Mouse (Mus musculus) kidney, postnatal 25 days (tissue): ENCODE measurements around the gene Soga1.

ENCODE experiments used
- DNase-seq, 2 experiments: peaks; one replicate each; pipeline ENCODE4 v3.0.0; 2021; ENCODE audit warnings: mixed read lengths in 2 of 2

Gene Soga1

GRCm38 (mm10) chr2:157079701-157080180, 687 bp upstream of the Soga1 start:
- no peak for DNase-seq

GRCm38 (mm10) chr2:157078059-157078792, 828 bp downstream of the Soga1 start:
- DNase-seq, result no peak

GRCm38 (mm10) chr2:157077641-157078058, 1.4 kb downstream of the Soga1 start:
- DNase-seq, result peak; percentile 91 to 92

GRCm38 (mm10) chr2:157077160-157077559, 1.9 kb downstream of the Soga1 start:
- peak; percentile 55 to 57 for DNase-seq

GRCm38 (mm10) chr2:157076585-157076984, 2.5 kb downstream of the Soga1 start:
- no peak for DNase-seq

- DNase-seq, result peak; percentile 71 to 82
These were observed 3.4 kb downstream of the Soga1 start for GRCm38 (mm10) chr2:157075685-157076084.

GRCm38 (mm10) chr2:157075226-157075625, 3.8 kb downstream of the Soga1 start:
- no peak for DNase-seq

GRCm38 (mm10) chr2:157074772-157075171, 4.3 kb downstream of the Soga1 start:
- DNase-seq, result peak in 1 of 2 experiments; percentile 38

- DNase-seq, result peak in 1 of 2 experiments; percentile 32
These were observed 4.8 kb downstream of the Soga1 start for GRCm38 (mm10) chr2:157074186-157074724.

GRCm38 (mm10) chr2:157073378-157074052, 5.5 kb downstream of the Soga1 start:
- no peak for DNase-seq

- no peak for DNase-seq
These were observed 6.6 kb downstream of the Soga1 start for GRCm38 (mm10) chr2:157072316-157072990.

- peak; percentile 72 to 75 for DNase-seq
These were observed 7.5 kb downstream of the Soga1 start for GRCm38 (mm10) chr2:157071556-157071955.

GRCm38 (mm10) chr2:157070365-157070764, 8.7 kb downstream of the Soga1 start:
- DNase-seq, result peak; percentile 71 to 73

GRCm38 (mm10) chr2:157069755-157070315, 9.2 kb downstream of the Soga1 start:
- peak in 1 of 2 experiments; percentile 28 for DNase-seq

GRCm38 (mm10) chr2:157069355-157069735, 9.7 kb downstream of the Soga1 start:
- DNase-seq, result peak in 1 of 2 experiments; percentile 45

GRCm38 (mm10) chr2:157068701-157069354, 10.2 kb downstream of the Soga1 start:
- DNase-seq, result peak in 1 of 2 experiments; percentile 33

- peak in 1 of 2 experiments; percentile 34 for DNase-seq
These were observed 12.2 kb downstream of the Soga1 start for GRCm38 (mm10) chr2:157066731-157067430.

GRCm38 (mm10) chr2:157065879-157066226, 13.2 kb downstream of the Soga1 start:
- no peak for DNase-seq

- peak; percentile 54 to 72 for DNase-seq
These were observed 13.8 kb downstream of the Soga1 start for GRCm38 (mm10) chr2:157064978-157065878.

GRCm38 (mm10) chr2:157064136-157064535, 14.9 kb downstream of the Soga1 start:
- DNase-seq, result peak in 1 of 2 experiments; percentile 27
